Mouse (Mus musculus): ENCODE measurements around the gene Ocln. TPM values are rescaled to one million over a fixed set of nuclear protein-coding genes. Genes with fewer than 3 reads are reported as not detected.

Gene Ocln
- total RNA-seq, 2 experiments from 2014 or later = 0.51 to 1.1 TPM

GRCm38 (mm10) chr13:100547269-100547668, 5.2 kb downstream of the Ocln start:
- no peak for DNase-seq
- intact Hi-C loops (cut with DNase I) = no loop called here

- intact Hi-C loops (cut with DNase I) = no loop called here
Measured at GRCm38 (mm10) chr13:100545510-100545909, 7.0 kb downstream of the Ocln start.

GRCm38 (mm10) chr13:100544220-100544662, 8.3 kb downstream of the Ocln start:
- intact Hi-C loops (cut with DNase I) = no loop called here
- no peak for DNase-seq

More at GRCm38 (mm10) chr13:100545510-100545909, 7.0 kb downstream of the Ocln start:
- DNase-seq = no peak

- DNase-seq = no peak
- intact Hi-C loops (cut with DNase I) = no loop called here
Measured at GRCm38 (mm10) chr13:100543011-100543767, 9.3 kb downstream of the Ocln start.

- DNase-seq = no peak
- intact Hi-C loops (cut with DNase I) = no loop called here
Measured at GRCm38 (mm10) chr13:100536149-100536548, 16.4 kb downstream of the Ocln start.

GRCm38 (mm10) chr13:100532788-100533365, 19.6 kb downstream of the Ocln start:
- no peak for DNase-seq
- intact Hi-C loops (cut with DNase I) = no loop called here

GRCm38 (mm10) chr13:100526649-100527038, 25.9 kb downstream of the Ocln start:
- intact Hi-C loops (cut with DNase I) = no loop called here
- DNase-seq = no peak

GRCm38 (mm10) chr13:100525935-100526648, 26.4 kb downstream of the Ocln start:
- no peak for DNase-seq
- intact Hi-C loops (cut with DNase I) = no loop called here

- intact Hi-C loops (cut with DNase I) = no loop called here
Measured at GRCm38 (mm10) chr13:100524896-100525295, 27.6 kb downstream of the Ocln start.

GRCm38 (mm10) chr13:100523698-100524097, 28.8 kb downstream of the Ocln start:
- intact Hi-C loops (cut with DNase I) = no loop called here
- no peak for DNase-seq

More at GRCm38 (mm10) chr13:100524896-100525295, 27.6 kb downstream of the Ocln start:
- DNase-seq = no peak

GRCm38 (mm10) chr13:100521724-100522591, 30.6 kb downstream of the Ocln start:
- intact Hi-C loops (cut with DNase I) = no loop called here
- no peak for DNase-seq

- intact Hi-C loops (cut with DNase I) = no loop called here
- no peak for DNase-seq
Measured at GRCm38 (mm10) chr13:100519162-100519561, 33.4 kb downstream of the Ocln start.

GRCm38 (mm10) chr13:100518191-100518590, 34.3 kb downstream of the Ocln start:
- DNase-seq = no peak
- intact Hi-C loops (cut with DNase I) = no loop called here

- intact Hi-C loops (cut with DNase I) = no loop called here
- DNase-seq = no peak
Measured at GRCm38 (mm10) chr13:100517652-100518153, 34.8 kb downstream of the Ocln start.

GRCm38 (mm10) chr13:100516213-100517105, 36.1 kb downstream of the Ocln start:
- intact Hi-C loops (cut with DNase I) = no loop called here
- DNase-seq = no peak

- intact Hi-C loops (cut with DNase I) = no loop called here
- DNase-seq = no peak
Measured at GRCm38 (mm10) chr13:100512792-100513191, 39.7 kb downstream of the Ocln start.

- no peak for DNase-seq
- intact Hi-C loops (cut with DNase I) = no loop called here
Measured at GRCm38 (mm10) chr13:100511860-100512364, 40.6 kb downstream of the Ocln start.

GRCm38 (mm10) chr13:100511146-100511859, 41.2 kb downstream of the Ocln start:
- DNase-seq = no peak
- intact Hi-C loops (cut with DNase I) = no loop called here

All from heart, postnatal 14 days (tissue).